Mouse (Mus musculus) lung, postnatal 36 days (tissue): Measurements from ENCODE around the gene Inpp4b.

Source experiments
- DNase-seq: peaks from one replicate; pipeline ENCODE4 v3.0.0; 2022; ENCODE audit warnings: mixed read lengths

The Inpp4b gene

GRCm38 (mm10) chr8:81736103-81736502 is 393.7 kb downstream of the Inpp4b start:
- no peak for DNase-seq

GRCm38 (mm10) chr8:81742588-81742987 is 400.2 kb downstream of the Inpp4b start:
- no peak for DNase-seq

- no peak for DNase-seq
Measured at GRCm38 (mm10) chr8:81743040-81743439, 400.7 kb downstream of the Inpp4b start.

DNA sequence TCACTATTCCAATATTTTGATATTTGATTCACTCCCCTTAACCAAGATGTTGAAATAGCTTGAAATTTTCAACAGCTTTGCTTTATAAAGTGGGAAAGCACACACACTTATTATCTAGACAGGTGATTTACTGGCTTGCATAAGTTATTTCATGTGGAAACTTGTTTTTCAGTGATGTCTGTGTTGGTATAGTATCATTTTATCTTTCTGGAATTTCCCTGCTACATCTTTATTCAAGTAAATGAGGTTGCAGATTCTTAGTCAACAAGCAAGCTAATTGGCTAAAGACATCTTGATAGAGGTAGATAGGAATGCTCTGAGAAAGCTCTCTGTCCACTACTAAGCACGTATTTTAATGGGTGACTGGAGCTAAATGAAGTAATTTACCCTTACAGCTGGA is 403.1 kb downstream of the Inpp4b start:
- DNase-seq = no peak

DNA sequence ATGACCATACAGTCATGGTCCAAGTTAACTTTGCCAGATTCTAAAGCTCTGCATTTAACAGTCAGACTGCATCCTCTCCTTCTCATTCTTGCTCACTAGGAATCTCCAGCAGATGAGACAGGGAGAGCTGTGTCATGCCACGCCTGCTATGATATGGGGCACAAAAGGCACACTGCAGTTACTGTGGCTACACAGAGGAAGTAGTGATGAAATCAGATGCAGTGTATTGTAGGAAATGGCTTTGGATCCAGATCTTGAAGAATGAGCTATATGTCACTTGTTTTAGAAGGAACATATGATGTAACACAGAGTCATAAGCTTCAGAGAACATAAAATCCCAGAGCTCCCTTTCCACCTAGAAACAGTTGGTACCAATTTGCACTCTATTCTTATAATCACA is 408.8 kb downstream of the Inpp4b start:
- DNase-seq = no peak

DNA sequence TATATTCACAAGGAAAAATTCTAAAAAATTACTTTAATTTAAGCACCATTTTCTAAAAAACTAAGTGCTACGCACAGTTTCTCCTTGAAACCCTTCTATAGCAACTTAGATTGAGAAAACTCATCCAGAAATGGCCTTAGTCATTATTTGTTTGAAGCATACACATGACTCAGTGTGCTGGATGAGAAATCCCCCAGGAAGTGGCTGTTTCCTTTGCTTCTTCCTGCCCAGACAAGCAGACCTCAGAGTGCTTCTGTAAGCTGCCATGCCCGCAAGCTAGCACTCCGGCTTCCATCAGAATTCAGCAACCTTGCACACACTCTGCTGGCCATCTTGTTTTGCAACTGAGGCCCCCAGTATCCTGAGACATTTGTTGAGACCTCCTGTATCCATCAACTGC is 414.3 kb downstream of the Inpp4b start:
- DNase-seq = no peak

DNA sequence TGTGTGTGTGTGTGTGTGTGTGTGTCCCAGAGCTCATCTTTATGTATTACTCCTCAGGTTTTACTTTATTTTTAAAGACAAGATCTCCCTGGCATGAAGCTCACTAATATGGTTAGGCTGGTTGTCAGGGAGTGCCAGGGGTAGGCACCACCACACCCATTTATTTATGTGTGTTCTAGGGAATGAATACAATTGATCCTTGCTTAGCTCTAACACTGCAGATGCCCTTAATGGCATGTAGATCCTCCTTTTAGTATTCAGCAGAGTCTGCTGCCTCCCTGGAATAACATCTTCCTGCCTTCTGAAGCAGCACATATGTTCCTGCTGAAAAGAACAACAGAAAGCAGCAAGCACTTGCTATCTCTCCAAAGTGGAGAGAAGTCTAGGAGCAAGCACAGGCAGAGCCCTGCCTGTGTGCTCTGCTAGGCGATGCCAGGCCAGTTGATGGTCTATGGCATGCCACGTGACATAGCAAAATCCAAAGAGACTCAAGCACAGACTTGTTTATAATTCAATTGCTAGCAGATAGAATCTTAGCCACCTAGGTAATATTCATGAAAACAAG is 415.3 kb downstream of the Inpp4b start:
- no peak for DNase-seq

DNA sequence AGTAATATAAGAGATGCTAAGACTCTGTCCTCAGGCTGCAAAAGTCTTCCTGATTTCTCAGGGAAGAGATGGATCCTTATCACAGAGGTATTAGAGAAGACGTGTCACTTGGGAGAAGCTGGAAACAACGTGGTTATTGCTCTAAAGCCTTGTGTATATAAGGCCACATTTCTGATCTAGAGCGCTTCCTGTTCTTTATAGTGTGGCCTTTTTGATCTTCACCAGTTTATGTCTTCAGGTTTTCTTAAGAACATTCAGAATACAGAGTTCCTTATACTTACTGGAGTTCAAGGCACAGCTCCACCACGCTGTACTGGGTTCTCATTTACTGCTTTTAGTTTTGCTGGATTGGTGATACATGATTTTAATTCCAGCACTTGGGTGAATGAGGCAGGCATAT is 419.1 kb downstream of the Inpp4b start:
- DNase-seq = no peak

- DNase-seq = no peak
Measured at GRCm38 (mm10) chr8:81766033-81766432, 423.7 kb downstream of the Inpp4b start.

- peak; percentile 74 for DNase-seq
Measured at GRCm38 (mm10) chr8:81767411-81768312, 425.3 kb downstream of the Inpp4b start.

DNA sequence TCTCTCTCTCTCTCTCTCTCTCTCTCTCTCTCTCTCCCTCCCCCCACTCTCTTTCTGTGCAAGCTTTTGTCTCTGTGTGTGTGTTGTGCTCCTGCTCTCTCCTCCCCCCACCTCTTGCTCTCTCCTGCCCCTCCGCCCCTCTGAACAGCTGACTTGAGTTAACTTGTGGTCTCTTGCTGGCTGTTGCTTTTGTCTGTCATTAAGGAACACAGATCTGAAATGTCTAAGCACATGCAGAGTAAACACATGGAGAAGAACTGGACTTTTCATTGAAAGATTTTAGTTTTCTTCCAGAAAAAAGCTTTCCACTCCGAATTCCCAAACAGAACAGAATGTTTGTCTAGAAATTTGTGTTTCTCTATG is 425.9 kb downstream of the Inpp4b start:
- DNase-seq = peak; percentile 40

DNA sequence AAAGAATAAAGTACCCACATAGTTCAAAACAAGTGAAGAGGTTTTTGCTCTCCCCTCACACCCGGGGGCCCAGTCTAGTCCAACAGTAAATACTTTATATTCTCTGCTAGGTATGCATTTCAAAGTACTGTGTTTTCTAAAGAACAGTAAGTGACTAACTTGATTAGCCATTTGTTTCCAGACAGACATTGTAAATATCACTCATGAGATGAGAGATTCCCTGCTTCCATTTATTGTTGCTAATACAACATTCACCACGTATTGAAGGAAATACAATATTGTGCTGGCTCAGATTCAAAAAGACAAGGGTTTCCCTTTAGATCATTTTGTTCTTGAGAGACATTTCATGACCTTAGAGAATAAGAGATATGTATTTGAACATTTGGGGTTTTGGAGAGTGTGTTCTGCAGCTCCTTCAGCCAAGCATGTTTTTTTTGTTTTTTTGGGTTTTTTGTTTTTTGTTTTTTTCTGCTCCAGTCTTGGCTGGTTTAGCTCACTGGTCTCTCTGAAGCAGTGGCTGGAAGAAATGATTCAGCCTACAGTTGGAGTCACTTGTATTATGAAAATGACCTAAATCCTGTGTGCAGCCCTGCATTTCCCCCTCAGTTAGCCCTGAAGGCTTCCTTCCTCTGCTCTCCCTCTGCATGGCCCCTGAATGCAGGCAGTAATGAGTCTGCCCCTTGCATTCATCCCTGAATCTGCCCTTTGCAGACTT is 426.5 kb downstream of the Inpp4b start:
- no peak for DNase-seq

- no peak for DNase-seq
Measured at GRCm38 (mm10) chr8:81770603-81771276, 428.4 kb downstream of the Inpp4b start.

DNA sequence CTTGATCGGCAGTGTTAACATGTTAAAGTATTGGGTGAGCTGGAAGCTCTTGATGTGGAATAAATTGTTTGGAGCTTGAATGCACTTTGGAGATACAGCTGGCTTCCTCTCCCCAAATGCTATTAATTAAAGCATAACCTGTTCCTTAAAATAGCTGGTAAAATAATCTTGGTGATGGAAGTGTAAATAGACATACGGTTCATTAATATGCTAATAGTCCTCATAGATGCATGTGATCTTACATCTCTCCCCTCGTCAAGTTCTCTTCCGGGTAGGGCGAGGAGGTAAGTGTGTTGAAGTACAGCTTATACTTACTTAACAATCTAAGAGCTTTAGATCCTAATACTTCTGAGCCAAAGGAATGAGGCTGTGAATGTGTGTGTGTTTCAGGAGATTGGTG is 430.5 kb downstream of the Inpp4b start:
- no peak for DNase-seq

DNA sequence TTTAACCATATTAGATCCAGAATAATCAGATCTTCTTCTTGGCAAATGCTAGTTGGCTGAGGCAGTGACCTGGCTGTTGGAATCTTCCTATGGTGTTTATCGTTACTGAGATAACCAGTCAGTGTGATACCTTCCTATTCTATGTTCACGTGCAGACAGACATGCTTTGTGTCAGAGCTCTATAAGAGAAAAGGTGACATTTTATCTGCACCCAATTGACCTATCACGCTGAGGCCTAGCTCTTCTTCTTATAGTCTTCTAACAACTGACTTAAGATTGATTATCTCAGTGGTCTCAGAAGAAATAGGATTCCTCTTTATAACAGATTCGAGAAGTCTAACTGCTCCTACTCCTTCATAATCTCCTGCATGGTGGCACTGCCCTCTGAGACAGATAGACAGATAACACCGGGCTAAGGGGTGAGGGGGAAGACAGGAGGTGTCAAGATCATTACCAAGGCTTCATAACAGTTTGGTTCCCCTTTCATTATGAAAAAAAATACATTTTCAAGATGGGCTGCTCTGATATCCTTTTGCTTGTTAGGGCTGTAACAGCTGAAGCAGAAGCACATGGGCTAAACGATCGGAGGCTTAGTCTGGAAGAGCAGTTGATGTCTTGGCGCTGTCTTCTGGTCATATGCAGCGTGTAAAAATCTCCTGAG is 431.1 kb downstream of the Inpp4b start:
- no peak for DNase-seq

GRCm38 (mm10) chr8:81774010-81774409 is 431.7 kb downstream of the Inpp4b start:
- DNase-seq = no peak

- no peak for DNase-seq
Measured at GRCm38 (mm10) chr8:81774454-81774853, 432.1 kb downstream of the Inpp4b start.

- DNase-seq = no peak
Measured at GRCm38 (mm10) chr8:81776516-81777237, 434.3 kb downstream of the Inpp4b start.

DNA sequence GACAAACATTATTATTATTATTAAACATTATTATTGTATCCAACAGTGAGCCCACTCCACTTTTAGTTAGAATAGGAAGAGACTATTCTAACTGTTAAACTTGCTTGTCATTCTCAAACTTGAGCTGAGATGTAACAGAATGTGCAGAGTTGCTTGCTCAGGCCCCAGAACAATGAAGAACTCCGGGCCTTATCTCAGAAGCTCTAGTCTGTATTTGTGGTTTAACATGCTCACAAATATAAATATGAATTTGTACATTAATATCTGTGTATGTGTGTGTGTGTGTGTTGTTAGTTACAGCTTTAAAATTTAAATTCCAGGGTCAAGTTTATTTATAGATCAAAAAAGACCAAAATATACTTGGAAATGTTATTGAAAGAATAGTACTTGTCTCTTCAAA is 435.3 kb downstream of the Inpp4b start:
- no peak for DNase-seq

DNA sequence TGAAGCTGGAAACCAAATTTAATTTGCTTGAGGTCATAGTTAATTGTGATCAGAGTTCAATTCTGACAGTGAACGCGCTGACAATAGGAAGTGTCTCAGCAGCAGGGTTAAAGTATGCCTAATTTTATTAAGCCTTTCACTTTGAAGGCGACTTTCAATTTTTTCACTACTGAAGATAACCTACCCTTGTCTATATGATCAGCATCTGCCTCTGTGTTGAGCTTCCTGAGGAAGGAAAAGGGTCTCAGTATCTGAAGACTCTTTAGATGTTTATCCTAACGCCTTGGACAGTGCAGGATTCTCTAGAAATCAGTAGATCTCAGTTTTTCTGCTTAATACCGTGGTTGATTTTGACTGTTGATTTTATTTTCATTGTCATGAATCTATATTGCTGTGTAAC is 437.1 kb downstream of the Inpp4b start:
- no peak for DNase-seq

DNA sequence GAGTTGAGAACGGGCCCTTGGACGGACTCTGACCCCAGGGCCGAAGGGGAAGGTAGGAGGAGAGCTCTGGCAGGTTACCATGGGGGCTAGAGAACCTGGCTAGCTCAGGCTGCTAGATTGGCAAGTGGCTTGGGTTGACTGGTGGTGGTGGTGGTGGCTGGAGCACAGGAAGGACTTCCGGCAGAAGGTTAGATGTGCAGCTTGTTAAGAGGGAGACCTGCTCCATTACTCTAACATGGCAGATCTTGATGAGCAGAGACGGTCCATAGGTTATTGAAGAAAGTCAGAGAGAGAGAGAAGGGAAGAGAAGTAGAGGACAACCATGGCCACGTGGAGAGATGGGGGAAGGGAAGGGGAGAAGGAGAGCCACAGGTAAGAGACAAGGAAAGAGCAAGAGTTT is 437.8 kb downstream of the Inpp4b start:
- DNase-seq = no peak
